Mouse (Mus musculus): ENCODE data around the gene Plekho1.

DNA sequence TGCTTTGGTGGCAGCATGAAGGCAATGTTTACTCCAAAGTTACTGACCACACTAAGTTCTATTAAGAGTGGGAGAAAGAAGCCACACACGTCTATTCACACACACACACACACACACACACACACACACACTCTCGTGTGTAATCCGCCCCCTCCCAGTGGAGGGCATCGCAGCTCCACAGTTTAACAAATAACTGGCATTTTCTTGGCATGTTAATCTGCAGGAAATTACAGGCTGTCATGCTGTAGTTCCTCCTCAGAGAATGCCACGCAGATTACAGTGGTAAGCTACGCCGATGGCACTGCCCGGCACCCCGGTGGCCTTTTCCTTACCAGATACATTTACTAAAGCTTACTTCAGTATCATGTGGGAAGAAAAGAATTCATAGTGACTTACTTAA lies 17.5 kb downstream of the Plekho1 start:
- TF ChIP-seq CTCF (conservative IDR thresholded peaks at IDR 0.05; ENCODE audit: low read length) (no peak), POU5F1 (IDR thresholded peaks at IDR 0.05; ENCODE audit: borderline replicate concordance, low read length) (no peak)

Measured in E14TG2a.4 (cell line).